Comparison of ENCODE assay signal across 25 mouse cellular contexts in genomic region chr17:5785238-5785637, GRCm38 (mm10). TPM values are rescaled to one million over a fixed set of nuclear protein-coding genes. Genes with fewer than 3 reads are reported as not detected.
A peak's percentile ranks its signal among the peaks of the same experiment; 100 is the strongest.
DNase-seq lines count a peak whose midpoint lies in the region; ATAC-seq and TF ChIP-seq lines count a peak whose summit lies in the region.
"Had no signal": no experiment of that assay in that cellular context is flagged by ENCODE, and none has a peak within 500 bp of the region (broad histone marks: within the 10 kb centered on the region; RNA-seq: fewer than 3 reads in every experiment).

No protein-coding gene starts in this region.

- ATAC-seq in monocyte, adult 5-6 weeks (replicated peaks; ENCODE audit: insufficient number of reproducible peaks, low FRiP score, low TSS enrichment, poor library complexity, severe bottlenecking): peak; percentile 35; the same call in 1 of the 2 replicates
- ATAC-seq: activated CD4-positive, CD25-positive, alpha-beta regulatory T cell, adult 4 months; CD4-positive, CD25-positive, alpha-beta regulatory T cell, adult 4 months; forebrain, embryonic 13.5 days; forebrain, embryonic 16.5 days; hindbrain, postnatal 0 days; inflammation-experienced regulatory T-cells, adult 6 months had no signal

- H3K4me3 ChIP-seq in bone marrow macrophage, adult 2 months (ENCODE audit: insufficient read depth, low read length): no peak overlapping the region
- H3K4me3 ChIP-seq in macrophage (ENCODE audit: inconsistent target): no peak overlapping the region
- H3K4me3 ChIP-seq: forebrain, embryonic 10.5 days; forebrain, embryonic 13.5 days; heart, adult 2 months; heart, embryonic 10.5 days; heart, embryonic 13.5 days had no signal

- peaks cover 32% of the 10 kb centered on the region for H3K4me1 ChIP-seq in bone marrow macrophage, adult 2 months (ENCODE audit: control insufficient read depth, insufficient read depth, low read length)
- H3K4me1 ChIP-seq: forebrain, embryonic 13.5 days; heart, embryonic 10.5 days had no signal

- TF ChIP-seq POLR2A in bone marrow macrophage, adult 2 months (IDR thresholded peaks at IDR 0.05; ENCODE audit: borderline replicate concordance, low read depth, low read length): no peak

- no peaks in the 10 kb centered on the region for H3K36me3 ChIP-seq in macrophage (ENCODE audit: inconsistent target)
- H3K36me3 ChIP-seq: forebrain, embryonic 10.5 days; heart, embryonic 10.5 days; heart, embryonic 13.5 days had no signal

- no peaks in the 10 kb centered on the region for H3K79me2 ChIP-seq in macrophage (ENCODE audit: inconsistent target)

- peak; percentile 76 for DNase-seq in adipocyte (ENCODE audit: low spot score)
- DNase-seq in testis, postnatal 14 days (ENCODE audit: low spot score): no peak
- DNase-seq in T-cell, adult 2 months (ENCODE audit: low spot score): no peak
- DNase-seq: adrenal gland, postnatal 14 days; cerebellum, adult 11-12 months; cerebellum, adult 8-10 months; cerebellum, postnatal 10 days; cerebellum, postnatal 36 days; gastrocnemius, postnatal 10 days; heart, adult 2 months; heart, postnatal 14 days; heart, postnatal 4 days had no signal

- H3K27ac ChIP-seq in bone marrow macrophage, adult 2 months (ENCODE audit: insufficient read depth, low read depth, low read length): peak overlapping the region; percentile 91
- peak overlapping the region; percentile 65 for H3K27ac ChIP-seq in macrophage
- H3K27ac ChIP-seq: forebrain, embryonic 10.5 days; forebrain, embryonic 13.5 days; heart, adult 2 months; heart, embryonic 10.5 days; heart, embryonic 13.5 days; hindbrain, embryonic 14.5 days; hindbrain, postnatal 0 days had no signal

- WGBS in macrophage (ENCODE audit: missing documents): 43% methylated on average over 2 of the region's 2 CpGs

- TF ChIP-seq CTCF in bone marrow macrophage, adult 2 months (IDR thresholded peaks at IDR 0.05; ENCODE audit: low read depth, low read length): no peak

RNA-seq across cellular contexts. Expression of gene Snx9, which starts 55.9 kb away (rescaled TPM):
- polyA plus RNA-seq in bone marrow macrophage, adult 2 months (2012; ENCODE audit: insufficient read depth, insufficient read length, missing spikeins): 77.6 and 78.7 TPM in 2 replicates
- 100 to 1,000 TPM in 4 of 26 experiments, 10 to 100 TPM in 22; 41.9 to 208 (median 75.3) TPM for total RNA-seq in macrophage (2018; cell fraction: chromatin; rRNA removed)
- 100 to 1,000 TPM in 12 of 26 experiments, 10 to 100 TPM in 14; 50.3 to 124 (median 79.9) TPM for total RNA-seq in macrophage (2018; cell fraction: cytosol; rRNA removed)
- total RNA-seq in macrophage (2018; cell fraction: nucleus; rRNA removed): 10 to 100 TPM; 41.7 to 89.2 (median 65.9) TPM
- 68.0 to 101 TPM (median 94.1 TPM) in 3 replicates for polyA plus RNA-seq in macrophage (2018)
- total RNA-seq in monocyte, adult 5-6 weeks (2017): 15.8 to 19.0 TPM (median 18.0 TPM) in 3 replicates
